Mouse (Mus musculus): ENCODE measurements around the gene Socs7. TPM values are rescaled to one million over a fixed set of nuclear protein-coding genes. Genes with fewer than 3 reads are reported as not detected.

The Socs7 gene
- total RNA-seq, 2 experiments from 2014 or later: 83.8 to 83.9 TPM

GRCm38 (mm10) chr11:97419540-97419900, 57.2 kb downstream of the Socs7 start:
- DNase-seq: no peak

GRCm38 (mm10) chr11:97422507-97422906, 60.2 kb downstream of the Socs7 start:
- DNase-seq: peak; percentile 66 to 75

GRCm38 (mm10) chr11:97424092-97424692, 61.8 kb downstream of the Socs7 start:
- no peak for DNase-seq

- no peak for DNase-seq
Measured at GRCm38 (mm10) chr11:97424802-97425201, 62.5 kb downstream of the Socs7 start.

GRCm38 (mm10) chr11:97427794-97428725, 65.7 kb downstream of the Socs7 start:
- DNase-seq: peak in 1 of 2 experiments; percentile 62

GRCm38 (mm10) chr11:97428726-97429077, 66.4 kb downstream of the Socs7 start:
- DNase-seq: no peak

- no peak for DNase-seq
Measured at GRCm38 (mm10) chr11:97429615-97430014, 67.3 kb downstream of the Socs7 start.

GRCm38 (mm10) chr11:97432015-97432414, 69.7 kb downstream of the Socs7 start:
- no peak for DNase-seq

- no peak for DNase-seq
Measured at GRCm38 (mm10) chr11:97432983-97433539, 70.7 kb downstream of the Socs7 start.

- no peak for DNase-seq
Measured at GRCm38 (mm10) chr11:97434121-97434520, 71.8 kb downstream of the Socs7 start.

GRCm38 (mm10) chr11:97434704-97435454, 72.5 kb downstream of the Socs7 start:
- DNase-seq: no peak

- no peak for DNase-seq
Measured at GRCm38 (mm10) chr11:97435808-97436491, 73.6 kb downstream of the Socs7 start.

- no peak for DNase-seq
Measured at GRCm38 (mm10) chr11:97437745-97438144, 75.4 kb downstream of the Socs7 start.

GRCm38 (mm10) chr11:97438868-97439267, 76.5 kb downstream of the Socs7 start:
- no peak for DNase-seq

GRCm38 (mm10) chr11:97439935-97440334, 77.6 kb downstream of the Socs7 start:
- DNase-seq: no peak

- no peak for DNase-seq
Measured at GRCm38 (mm10) chr11:97440441-97440881, 78.1 kb downstream of the Socs7 start.

- DNase-seq: peak in 1 of 2 experiments; percentile 53
Measured at GRCm38 (mm10) chr11:97441036-97441657, 78.8 kb downstream of the Socs7 start.

GRCm38 (mm10) chr11:97441658-97442125, 79.3 kb downstream of the Socs7 start:
- DNase-seq: no peak

GRCm38 (mm10) chr11:97442891-97443675, 80.7 kb downstream of the Socs7 start:
- DNase-seq: no peak

- DNase-seq: no peak
Measured at GRCm38 (mm10) chr11:97445596-97445995, 83.2 kb downstream of the Socs7 start.
